Mouse (Mus musculus): ENCODE results near the gene Iglon5.
A peak's percentile ranks its signal among the peaks of the same experiment; 100 is the strongest.

Iglon5 gene

GRCm38 (mm10) chr7:43464864-43465343 lies 25.0 kb downstream of the Iglon5 start:
- DNase-seq: no peak

- no peak for DNase-seq
These were observed 25.9 kb downstream of the Iglon5 start for GRCm38 (mm10) chr7:43463976-43464375.

- no peak for DNase-seq
These were observed 27.0 kb downstream of the Iglon5 start, which contains the start of gene Vsig10l for GRCm38 (mm10) chr7:43462851-43463250. TSS of gene Vsig10l (plus strand) at chr7:43463151.

- DNase-seq: no peak
These were observed 35.5 kb downstream of the Iglon5 start for GRCm38 (mm10) chr7:43454371-43454770.

GRCm38 (mm10) chr7:43453599-43454355 lies 36.1 kb downstream of the Iglon5 start:
- DNase-seq: no peak

GRCm38 (mm10) chr7:43452609-43453008 lies 37.3 kb downstream of the Iglon5 start:
- DNase-seq: peak; percentile 33 to 42

GRCm38 (mm10) chr7:43451726-43452125 lies 38.1 kb downstream of the Iglon5 start:
- DNase-seq: no peak

- DNase-seq: no peak
These were observed 40.1 kb downstream of the Iglon5 start for GRCm38 (mm10) chr7:43449811-43450210.

- DNase-seq: no peak
These were observed 41.6 kb downstream of the Iglon5 start for GRCm38 (mm10) chr7:43448246-43448645.

GRCm38 (mm10) chr7:43447801-43448200 lies 42.1 kb downstream of the Iglon5 start:
- no peak for DNase-seq

GRCm38 (mm10) chr7:43443917-43444293 lies 46.0 kb downstream of the Iglon5 start, which contains the start of the genes Etfb and Gm45233:
TSS of gene Etfb (plus strand) at chr7:43444083.
TSS of gene Gm45233 (plus strand) at chr7:43444128.
- peak; percentile 87 to 91 for DNase-seq

GRCm38 (mm10) chr7:43443126-43443916 lies 46.6 kb downstream of the Iglon5 start:
- DNase-seq: peak; percentile 79 to 83

GRCm38 (mm10) chr7:43442684-43443083 lies 47.2 kb downstream of the Iglon5 start:
- DNase-seq: no peak

- DNase-seq: no peak
These were observed 48.8 kb downstream of the Iglon5 start for GRCm38 (mm10) chr7:43441071-43441470.

- no peak for DNase-seq
These were observed 49.4 kb downstream of the Iglon5 start, which contains the start of gene Cldnd2 for GRCm38 (mm10) chr7:43440482-43440881. TSS of gene Cldnd2 (plus strand) at chr7:43440782.

GRCm38 (mm10) chr7:43438611-43439010 lies 51.3 kb downstream of the Iglon5 start:
- no peak for DNase-seq

- DNase-seq: no peak
These were observed 53.3 kb downstream of the Iglon5 start, which contains the start of gene Nkg7 for GRCm38 (mm10) chr7:43436341-43437255. TSS of gene Nkg7 (plus strand) at chr7:43437073.

- no peak for DNase-seq
These were observed 55.2 kb downstream of the Iglon5 start for GRCm38 (mm10) chr7:43434676-43435075.

GRCm38 (mm10) chr7:43432891-43433290 lies 57.0 kb downstream of the Iglon5 start:
- no peak for DNase-seq

GRCm38 (mm10) chr7:43429500-43429899 lies 60.4 kb downstream of the Iglon5 start:
- no peak for DNase-seq

- DNase-seq: no peak
These were observed 62.5 kb downstream of the Iglon5 start, which contains the start of gene Lim2 for GRCm38 (mm10) chr7:43427406-43427805. TSS of gene Lim2 (plus strand) at chr7:43427670.

GRCm38 (mm10) chr7:43423991-43424625 lies 65.8 kb downstream of the Iglon5 start:
- DNase-seq: no peak
